Mouse (Mus musculus) heart, embryonic 13.5 days (tissue): Measurements from ENCODE around the gene B020031M17Rik. TPM values are rescaled to one million over a fixed set of nuclear protein-coding genes. Genes with fewer than 3 reads are reported as not detected.
"Not testable (repeated sequence)": the region's sequence is repeated elsewhere in the genome, so short reads cannot be mapped to it uniquely, and the experiment has no call there.

Source experiments
- ATAC-seq: fragments of 200-750 bp; cut with Nextera tagmentation; 2 replicates; pipeline ENCODE4 v1.8.0; 2017; ENCODE audit warnings: moderate TSS enrichment; ENCODE audit not compliant: insufficient number of reproducible peaks, low FRiP score, low TSS enrichment; ENCODE audit errors: extremely low read depth
- H3K27ac ChIP-seq: fragments of 300-500 bp; sonication (generic); replicated peaks from 2 replicates; pipeline ENCODE4 v1.5.1; 2015; ENCODE audit warnings: moderate library complexity, mild to moderate bottlenecking, inconsistent platforms
- H3K27me3 ChIP-seq: fragments of 300-500 bp; sonication (generic); replicated peaks from 2 replicates; pipeline ENCODE4 v1.6.1; 2015; ENCODE audit warnings: mild to moderate bottlenecking, inconsistent platforms
- H3K36me3 ChIP-seq: fragments of 300-500 bp; sonication (generic); 2 replicates; pipeline ENCODE4 v1.6.1; 2015; ENCODE audit warnings: mild to moderate bottlenecking, inconsistent platforms
- H3K4me1 ChIP-seq: fragments of 300-500 bp; sonication (generic); 2 replicates; pipeline ENCODE4 v1.6.1; 2015; ENCODE audit warnings: inconsistent platforms
- H3K4me2 ChIP-seq: fragments of 300-500 bp; sonication (generic); 2 replicates; pipeline ENCODE4 v1.6.1; 2015; ENCODE audit warnings: inconsistent platforms, mild to moderate bottlenecking, moderate library complexity
- H3K4me3 ChIP-seq: fragments of 300-500 bp; sonication (generic); 2 replicates; pipeline ENCODE4 v1.5.1; 2015; ENCODE audit warnings: moderate library complexity, mild to moderate bottlenecking, inconsistent platforms
- H3K9ac ChIP-seq: fragments of 300-500 bp; sonication (generic); 2 replicates; pipeline ENCODE4 v1.6.1; 2015; ENCODE audit warnings: inconsistent platforms, mild to moderate bottlenecking, moderate library complexity
- H3K9me3 ChIP-seq: fragments of 300-500 bp; sonication (generic); 2 replicates; pipeline ENCODE4 v1.6.1; 2016; ENCODE audit warnings: inconsistent platforms
- WGBS: fragments of 180-500 bp; shearing (Covaris S2); methylation state at CpG from one replicate; pipeline ENCODE4 v1.1.7; 2015; ENCODE audit warnings: mixed read lengths; 5-methylcytosine and 5-hydroxymethylcytosine counted together
- polyA plus RNA-seq: library from polyadenylated mRNA; unstranded; fragments of >200 nt; fragmentation: Nextera tagmentation; extraction: Ambion mirVana; gene quantifications from 2 replicates; pipeline ENCODE4 v1.2.1, GENCODE M21; 2015

The B020031M17Rik gene
- polyA plus RNA-seq, 1 experiment from 2014 or later: not detected

DNA sequence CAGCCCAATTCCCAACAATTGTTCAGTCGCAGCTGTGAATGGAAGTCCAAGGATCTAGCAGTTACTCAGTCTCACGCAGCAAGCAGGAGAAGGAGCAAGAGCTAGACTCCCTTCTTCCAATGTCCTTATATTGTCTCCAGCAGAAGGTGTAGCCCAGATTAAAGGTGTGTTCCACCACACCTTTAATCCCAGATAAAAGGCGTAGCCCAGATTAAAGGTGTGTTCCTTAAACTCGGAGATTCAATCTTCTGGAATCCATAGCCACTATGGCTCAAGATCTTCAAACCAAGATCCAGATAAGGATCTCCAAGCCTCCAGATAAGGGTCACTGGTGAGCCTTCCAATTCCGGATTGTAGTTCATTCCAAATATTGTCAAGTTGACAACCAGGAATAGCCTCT is 21.4 kb downstream of the B020031M17Rik start, which contains the start of gene Gm21761:
TSS of gene Gm21761 (minus strand) at position 101 of the 400 bp plus-strand sequence.
- H3K27ac ChIP-seq, H3K4me3 ChIP-seq, H3K4me2 ChIP-seq, H3K27me3 ChIP-seq, H3K9me3 ChIP-seq, H3K9ac ChIP-seq, H3K36me3 ChIP-seq, ATAC-seq, H3K4me1 ChIP-seq: not testable (repeated sequence)
- WGBS: no CpG with 5 or more reads among the region's 5 CpGs

DNA sequence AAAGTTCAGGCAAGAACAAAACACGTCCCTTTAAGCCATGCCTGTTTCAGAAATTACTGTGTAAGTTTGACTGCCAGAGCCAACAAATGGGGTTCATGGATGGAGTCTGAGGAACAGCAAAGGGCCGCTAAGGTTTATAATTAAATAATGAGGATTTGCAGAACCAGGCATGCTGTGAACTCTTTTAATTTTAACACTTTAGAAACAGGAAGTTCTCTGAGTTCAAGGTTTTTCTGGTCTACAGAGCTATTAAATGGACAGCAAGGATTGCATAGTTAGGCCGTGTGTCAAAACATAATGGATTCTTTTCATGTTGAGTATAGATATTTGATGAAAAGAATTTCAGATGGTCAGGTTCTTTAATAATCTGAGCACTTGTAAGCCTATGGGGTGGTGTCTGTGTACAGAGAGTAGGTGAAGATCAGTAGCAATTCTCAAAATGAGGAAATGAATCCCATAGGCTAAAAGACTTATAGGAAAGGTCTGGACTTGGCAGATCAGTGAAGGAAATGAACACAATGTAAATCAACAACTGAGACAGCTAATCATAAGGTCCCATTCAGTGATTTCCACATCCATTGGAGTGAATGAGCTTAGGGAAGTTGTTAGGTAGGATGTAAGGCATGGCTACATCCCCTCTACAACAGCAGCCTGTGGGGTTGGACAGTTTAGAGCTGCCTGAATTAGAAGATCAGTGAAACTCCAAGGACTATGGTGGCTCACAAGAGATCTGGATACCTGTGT is 25.8 kb downstream of the B020031M17Rik start:
- H3K9ac ChIP-seq, H3K27ac ChIP-seq, H3K36me3 ChIP-seq, H3K4me2 ChIP-seq, H3K4me3 ChIP-seq, H3K4me1 ChIP-seq, ATAC-seq, H3K27me3 ChIP-seq, H3K9me3 ChIP-seq: not testable (repeated sequence)
- WGBS: 65% methylated on average over 3 of the region's 3 CpGs

- H3K27me3 ChIP-seq, H3K4me1 ChIP-seq, ATAC-seq, H3K9me3 ChIP-seq, H3K36me3 ChIP-seq, H3K4me2 ChIP-seq, H3K27ac ChIP-seq, H3K9ac ChIP-seq, H3K4me3 ChIP-seq: not testable (repeated sequence)
- 71% methylated on average over 4 of the region's 5 CpGs for WGBS
These were observed 33.5 kb downstream of the B020031M17Rik start for GRCm38 (mm10) chr13:119916966-119917722.

- 40% methylated on average over 2 of the region's 2 CpGs for WGBS
- not testable (repeated sequence) for H3K4me2 ChIP-seq, H3K27ac ChIP-seq, H3K4me3 ChIP-seq, H3K27me3 ChIP-seq, ATAC-seq, H3K9ac ChIP-seq, H3K36me3 ChIP-seq, H3K9me3 ChIP-seq, H3K4me1 ChIP-seq
These were observed 34.2 kb downstream of the B020031M17Rik start for GRCm38 (mm10) chr13:119916449-119916848.

Other genes starting within 250 kb of the B020031M17Rik start
- 0.50 and 0.53 TPM in 2 replicates for gene Nim1k, start 194.9 kb downstream of the B020031M17Rik start, polyA plus RNA-seq
- gene Zfp131, start 159.9 kb downstream of the B020031M17Rik start, polyA plus RNA-seq: 20.7 and 20.8 TPM in 2 replicates
- not detected in 2 replicates for gene AF067063, start 120.6 kb downstream of the B020031M17Rik start, polyA plus RNA-seq
- gene D13Ertd608e, start 114.8 kb downstream of the B020031M17Rik start, polyA plus RNA-seq: not detected in 2 replicates
- not detected in 2 replicates for gene Tcstv1, start 56.0 kb downstream of the B020031M17Rik start, polyA plus RNA-seq
- gene Gm21761, start 21.5 kb downstream of the B020031M17Rik start, polyA plus RNA-seq: not detected in 2 replicates
- not detected in 2 replicates for gene Gm36079, start 76.2 kb upstream of the B020031M17Rik start, polyA plus RNA-seq
- not detected in 2 replicates for gene Gm21188, start 101.4 kb upstream of the B020031M17Rik start, polyA plus RNA-seq
- gene Gm20767, start 189.4 kb upstream of the B020031M17Rik start, polyA plus RNA-seq: not detected in 2 replicates
- not detected in 2 replicates for gene Gm21818, start 221.6 kb upstream of the B020031M17Rik start, polyA plus RNA-seq